Mouse (Mus musculus) A20 (cell line): ENCODE data around the gene Pcmt1.
"Not testable (repeated sequence)": the region's sequence is repeated elsewhere in the genome, so short reads cannot be mapped to it uniquely, and the experiment has no call there.

Experiments
- DNase-seq: peaks from one replicate; pipeline ENCODE4 v3.0.0-alpha.2; 2011; ENCODE audit warnings: low read depth, low spot score

The Pcmt1 gene

GRCm38 (mm10) chr10:7645911-7646310, 35.0 kb downstream of the Pcmt1 start:
- DNase-seq = no peak

- DNase-seq = no peak
Measured at GRCm38 (mm10) chr10:7640366-7640765, 40.6 kb downstream of the Pcmt1 start.

GRCm38 (mm10) chr10:7630951-7631720, 49.8 kb downstream of the Pcmt1 start:
- no peak for DNase-seq

- no peak for DNase-seq
Measured at GRCm38 (mm10) chr10:7630286-7630685, 50.6 kb downstream of the Pcmt1 start.

GRCm38 (mm10) chr10:7629092-7629491, 51.8 kb downstream of the Pcmt1 start:
- no peak for DNase-seq

- DNase-seq = no peak
Measured at GRCm38 (mm10) chr10:7623861-7624518, 56.9 kb downstream of the Pcmt1 start.

GRCm38 (mm10) chr10:7622378-7622777, 58.6 kb downstream of the Pcmt1 start:
- DNase-seq = peak; percentile 23

- DNase-seq = no peak
Measured at GRCm38 (mm10) chr10:7620723-7621122, 60.2 kb downstream of the Pcmt1 start.

GRCm38 (mm10) chr10:7619821-7620241, 61.1 kb downstream of the Pcmt1 start:
- DNase-seq = no peak

GRCm38 (mm10) chr10:7617556-7617955, 63.4 kb downstream of the Pcmt1 start:
- not testable (repeated sequence) for DNase-seq

GRCm38 (mm10) chr10:7617146-7617545, 63.8 kb downstream of the Pcmt1 start:
- not testable (repeated sequence) for DNase-seq

GRCm38 (mm10) chr10:7614834-7615233, 66.1 kb downstream of the Pcmt1 start:
- DNase-seq = no peak

- DNase-seq = not testable (repeated sequence)
Measured at GRCm38 (mm10) chr10:7612210-7612609, 68.7 kb downstream of the Pcmt1 start.

- DNase-seq = no peak
Measured at GRCm38 (mm10) chr10:7611647-7612046, 69.3 kb downstream of the Pcmt1 start.

GRCm38 (mm10) chr10:7608611-7609010, 72.3 kb downstream of the Pcmt1 start:
- DNase-seq = peak; percentile 91

GRCm38 (mm10) chr10:7606437-7606836, 74.5 kb downstream of the Pcmt1 start:
- DNase-seq = no peak

- DNase-seq = no peak
Measured at GRCm38 (mm10) chr10:7605168-7605567, 75.8 kb downstream of the Pcmt1 start.

- peak; percentile 79 for DNase-seq
Measured at GRCm38 (mm10) chr10:7600647-7601046, 80.3 kb downstream of the Pcmt1 start.

GRCm38 (mm10) chr10:7598177-7598576, 82.8 kb downstream of the Pcmt1 start:
- DNase-seq = no peak

- no peak for DNase-seq
Measured at GRCm38 (mm10) chr10:7596251-7596650, 84.7 kb downstream of the Pcmt1 start.

GRCm38 (mm10) chr10:7594797-7595196, 86.1 kb downstream of the Pcmt1 start:
- DNase-seq = no peak

GRCm38 (mm10) chr10:7590792-7591191, 90.1 kb downstream of the Pcmt1 start:
- DNase-seq = no peak

GRCm38 (mm10) chr10:7590234-7590689, 90.7 kb downstream of the Pcmt1 start:
- no peak for DNase-seq
